Mouse (Mus musculus) kidney, postnatal 14 days (tissue): ENCODE measurements around the gene Rnf5.

Experiments
- DNase-seq: peaks from one replicate; pipeline ENCODE4 v3.0.0; 2022; ENCODE audit warnings: mixed read lengths

Rnf5 gene

GRCm38 (mm10) chr17:34631647-34632046, 28.2 kb upstream of the Rnf5 start:
- no peak for DNase-seq

GRCm38 (mm10) chr17:34630761-34631301, 27.3 kb upstream of the Rnf5 start:
- no peak for DNase-seq

GRCm38 (mm10) chr17:34629796-34630603, 26.5 kb upstream of the Rnf5 start:
- no peak for DNase-seq

- no peak for DNase-seq
These were observed 25.8 kb upstream of the Rnf5 start, which contains the start of gene Prrt1 for GRCm38 (mm10) chr17:34629221-34629751. Prrt1 (plus strand) TSS chr17:34629533.

GRCm38 (mm10) chr17:34628644-34628967, 25.1 kb upstream of the Rnf5 start:
- DNase-seq = no peak

- peak; percentile 71 for DNase-seq
These were observed 24.6 kb upstream of the Rnf5 start, which contains the start of gene Ppt2 for GRCm38 (mm10) chr17:34627943-34628643. Ppt2 (minus strand) TSS chr17:34628510.

- DNase-seq = peak; percentile 95
These were observed 23.8 kb upstream of the Rnf5 start for GRCm38 (mm10) chr17:34627093-34627942.

- peak; percentile 58 for DNase-seq
These were observed 23.2 kb upstream of the Rnf5 start for GRCm38 (mm10) chr17:34626773-34627092.

- DNase-seq = no peak
These were observed 22.7 kb upstream of the Rnf5 start for GRCm38 (mm10) chr17:34626062-34626772.

GRCm38 (mm10) chr17:34624981-34625380, 21.5 kb upstream of the Rnf5 start:
- no peak for DNase-seq

GRCm38 (mm10) chr17:34623161-34623560, 19.7 kb upstream of the Rnf5 start:
- DNase-seq = no peak

GRCm38 (mm10) chr17:34621006-34621405, 17.5 kb upstream of the Rnf5 start:
- no peak for DNase-seq

GRCm38 (mm10) chr17:34618999-34619398, 15.5 kb upstream of the Rnf5 start:
- DNase-seq = peak; percentile 81

GRCm38 (mm10) chr17:34615871-34616270, 12.4 kb upstream of the Rnf5 start, which contains the start of gene Egfl8:
Egfl8 (minus strand) TSS chr17:34615971.
- DNase-seq = no peak

- no peak for DNase-seq
These were observed 10.3 kb upstream of the Rnf5 start for GRCm38 (mm10) chr17:34613830-34614229.

- no peak for DNase-seq
These were observed 9.7 kb upstream of the Rnf5 start for GRCm38 (mm10) chr17:34613054-34613645.

- no peak for DNase-seq
These were observed 7.6 kb upstream of the Rnf5 start for GRCm38 (mm10) chr17:34611050-34611449.

GRCm38 (mm10) chr17:34607997-34608396, 4.5 kb upstream of the Rnf5 start:
- DNase-seq = peak; percentile 52

- DNase-seq = no peak
These were observed 2.9 kb upstream of the Rnf5 start for GRCm38 (mm10) chr17:34606186-34607039.

- DNase-seq = peak; percentile 98
These were observed 2.1 kb upstream of the Rnf5 start for GRCm38 (mm10) chr17:34605609-34606008.
